In genomic region chr8:69919010-69919409, GRCm38 (mm10) we compare ENCODE assay signal across 9 mouse cellular contexts. TPM values are rescaled to one million over a fixed set of nuclear protein-coding genes. Genes with fewer than 3 reads are reported as not detected.
DNase-seq lines count a peak whose midpoint lies in the region; ATAC-seq and TF ChIP-seq lines count a peak whose summit lies in the region.
"Had no signal": no experiment of that assay in that cellular context is flagged by ENCODE, and none has a peak within 500 bp of the region (broad histone marks: within the 10 kb centered on the region; RNA-seq: fewer than 3 reads in every experiment).

No protein-coding gene starts in this region.

- H3K9ac ChIP-seq in forebrain, embryonic 11.5 days (ENCODE audit: low read length), result no peak overlapping the region
- no peak overlapping the region for H3K9ac ChIP-seq in liver, embryonic 15.5 days
- H3K9ac ChIP-seq in neural tube, embryonic 11.5 days (ENCODE audit: low read length), result no peak overlapping the region
- no peak overlapping the region for H3K9ac ChIP-seq in stomach, embryonic 16.5 days (ENCODE audit: low read length)

- H3K27me3 ChIP-seq in E14TG2a.4 (ENCODE audit: insufficient read depth, low read length), result no peaks in the 10 kb centered on the region
- H3K27me3 ChIP-seq in forebrain, embryonic 11.5 days (ENCODE audit: control insufficient read depth, insufficient read depth, low read length), result no peaks in the 10 kb centered on the region
- no peaks in the 10 kb centered on the region for H3K27me3 ChIP-seq in liver, embryonic 15.5 days
- no peaks in the 10 kb centered on the region for H3K27me3 ChIP-seq in neural tube, embryonic 11.5 days (ENCODE audit: control insufficient read depth, insufficient read depth, low read length)
- H3K27me3 ChIP-seq in stomach, embryonic 16.5 days (ENCODE audit: control insufficient read depth, insufficient read depth, low read length), result no peaks in the 10 kb centered on the region

- no peak overlapping the region for H3K4me2 ChIP-seq in forebrain, embryonic 11.5 days (ENCODE audit: low read depth, low read length, severe bottlenecking)
- no peak overlapping the region for H3K4me2 ChIP-seq in liver, embryonic 15.5 days
- no peak overlapping the region for H3K4me2 ChIP-seq in neural tube, embryonic 11.5 days (ENCODE audit: low read depth)
- H3K4me2 ChIP-seq in stomach, embryonic 16.5 days (ENCODE audit: low read depth, low read length), result no peak overlapping the region

- intact Hi-C loops in heart, postnatal 10 days (cut with DNase I), result loop anchor here (1.0 to 5.0 kb wide), 3 partner anchors 82 to 248 kb away; partner anchors contain the start of gene Ncan

- H3K9me3 ChIP-seq in E14TG2a.4 (ENCODE audit: low read length), result no peaks in the 10 kb centered on the region
- H3K9me3 ChIP-seq in forebrain, embryonic 11.5 days (ENCODE audit: control insufficient read depth, low read length), result no peaks in the 10 kb centered on the region
- no peaks in the 10 kb centered on the region for H3K9me3 ChIP-seq in liver, embryonic 15.5 days (replicated peaks)
- no peaks in the 10 kb centered on the region for H3K9me3 ChIP-seq in neural tube, embryonic 11.5 days (ENCODE audit: control insufficient read depth, low read length)
- H3K9me3 ChIP-seq in stomach, embryonic 16.5 days (replicated peaks; ENCODE audit: control insufficient read depth, low read length), result no peaks in the 10 kb centered on the region

- DNase-seq in c-Kit-positive CD71-negative TER-119-negative erythroid progenitor cells, embryonic 14.5 days (ENCODE audit: low read depth), result peak; percentile 96
- peak; percentile 82 for DNase-seq in forebrain, embryonic 11.5 days (ENCODE audit: low spot score)
- DNase-seq in heart, postnatal 10 days, result peak; percentile 88 to 91
- DNase-seq in kidney, postnatal 36 days, result peak; percentile 83 to 85
- peak; percentile 69 for DNase-seq in neural tube, embryonic 11.5 days (ENCODE audit: low spot score)

- no peak overlapping the region for H3K4me3 ChIP-seq in E14TG2a.4 (replicated peaks; ENCODE audit: low read length)
- no peak overlapping the region for H3K4me3 ChIP-seq in forebrain, embryonic 11.5 days (ENCODE audit: low read depth, low read length)
- H3K4me3 ChIP-seq in liver, embryonic 15.5 days (replicated peaks), result no peak overlapping the region
- no peak overlapping the region for H3K4me3 ChIP-seq in neural tube, embryonic 11.5 days (ENCODE audit: low read depth, low read length)
- no peak overlapping the region for H3K4me3 ChIP-seq in stomach, embryonic 16.5 days (replicated peaks; ENCODE audit: low read length)

- H3K27ac ChIP-seq in forebrain, embryonic 11.5 days (ENCODE audit: low read depth, low read length), result no peak overlapping the region
- H3K27ac ChIP-seq in liver, embryonic 15.5 days (replicated peaks), result peak overlapping the region; percentile 83
- H3K27ac ChIP-seq in neural tube, embryonic 11.5 days (ENCODE audit: low read depth, low read length), result no peak overlapping the region
- H3K27ac ChIP-seq in stomach, embryonic 16.5 days (ENCODE audit: low read length), result peak overlapping the region; percentile 48; the same call in 1 of the 2 replicates

- H3K4me1 ChIP-seq in E14TG2a.4 (replicated peaks; ENCODE audit: low read depth, low read length), result peaks cover 97% of the 10 kb centered on the region
- H3K4me1 ChIP-seq in forebrain, embryonic 11.5 days (replicated peaks; ENCODE audit: control insufficient read depth, insufficient read depth, low read length), result no peaks in the 10 kb centered on the region; the same call in 1 of the 2 replicates
- peaks cover 66% of the 10 kb centered on the region for H3K4me1 ChIP-seq in liver, embryonic 15.5 days (replicated peaks)
- H3K4me1 ChIP-seq in neural tube, embryonic 11.5 days (ENCODE audit: control insufficient read depth, insufficient read depth, low read length), result peaks cover 11% of the 10 kb centered on the region; the same call in 1 of the 2 replicates
- H3K4me1 ChIP-seq in stomach, embryonic 16.5 days (ENCODE audit: control insufficient read depth, insufficient read depth, low read length), result peaks cover 7% of the 10 kb centered on the region

- peaks cover 89% of the 10 kb centered on the region for H3K36me3 ChIP-seq in E14TG2a.4 (ENCODE audit: insufficient read depth, low read length)
- H3K36me3 ChIP-seq in forebrain, embryonic 11.5 days (ENCODE audit: control insufficient read depth, insufficient read depth, low read length), result peaks cover 7% of the 10 kb centered on the region; the same call in 1 of the 2 replicates
- peaks cover 42% of the 10 kb centered on the region for H3K36me3 ChIP-seq in liver, embryonic 15.5 days (replicated peaks)
- peaks cover 8% of the 10 kb centered on the region for H3K36me3 ChIP-seq in neural tube, embryonic 11.5 days (ENCODE audit: control insufficient read depth, insufficient read depth, low read length)
- peaks cover 3% of the 10 kb centered on the region; the same call in 1 of the 2 replicates for H3K36me3 ChIP-seq in stomach, embryonic 16.5 days (ENCODE audit: control insufficient read depth, insufficient read depth, low read length)

- peak; percentile 78 for TF ChIP-seq CTCF in E14TG2a.4 (conservative IDR thresholded peaks at IDR 0.05; ENCODE audit: low read length)

- peak; percentile 47 for ATAC-seq in forebrain, embryonic 11.5 days (replicated peaks; ENCODE audit: low FRiP score)
- ATAC-seq in liver, embryonic 15.5 days (ENCODE audit: insufficient read depth), result 0 out of 2 replicates have a peak, but pooled peaks have one; percentile 23
- peak; percentile 46; the same call in 1 of the 2 replicates for ATAC-seq in neural tube, embryonic 11.5 days (ENCODE audit: insufficient read depth, low FRiP score, low TSS enrichment)
- peak; percentile 57 for ATAC-seq in stomach, embryonic 16.5 days (ENCODE audit: insufficient read depth, low FRiP score)

- WGBS in forebrain, embryonic 11.5 days, result 78% methylated on average over 1 of the region's 1 CpGs
- WGBS in liver, embryonic 15.5 days (ENCODE audit: insufficient replicate concordance), result 42% methylated on average over 1 of the region's 1 CpGs
- 92% methylated on average over 1 of the region's 1 CpGs for WGBS in neural tube, embryonic 11.5 days
- 44% methylated on average over 1 of the region's 1 CpGs for WGBS in stomach, embryonic 16.5 days

RNA-seq across cellular contexts. Expression of gene Yjefn3, which starts 16.5 kb away (rescaled TPM):
- 4.0 and 4.4 TPM in 2 replicates for polyA plus RNA-seq in forebrain, embryonic 11.5 days (2014; fragmentation: Nextera tagmentation; extraction: Ambion mirVana)
- 10 to 100 TPM in 1 of 2 experiments, 1 to 10 TPM in 1; 9.1 to 10.1 TPM for total RNA-seq in heart, postnatal 10 days (2021)
- polyA plus RNA-seq in liver, embryonic 15.5 days (2015; fragmentation: Nextera tagmentation; extraction: Ambion mirVana), result 0.51 and 0.54 TPM in 2 replicates
- polyA plus RNA-seq in neural tube, embryonic 11.5 days (2014; fragmentation: Nextera tagmentation; extraction: Ambion mirVana), result 3.7 and 5.0 TPM in 2 replicates
- 3.0 and 3.2 TPM in 2 replicates for polyA plus RNA-seq in stomach, embryonic 16.5 days (2015; fragmentation: Nextera tagmentation; extraction: Ambion mirVana)

RNA-seq across cellular contexts. Expression of gene Ndufa13, which starts 16.7 kb away (rescaled TPM):
- polyA plus RNA-seq in forebrain, embryonic 11.5 days (2014; fragmentation: Nextera tagmentation; extraction: Ambion mirVana), result 153 and 155 TPM in 2 replicates
- total RNA-seq in heart, postnatal 10 days (2021), result 100 to 1,000 TPM; 376 to 397 TPM
- 89.7 and 96.9 TPM in 2 replicates for polyA plus RNA-seq in liver, embryonic 15.5 days (2015; fragmentation: Nextera tagmentation; extraction: Ambion mirVana)
- polyA plus RNA-seq in neural tube, embryonic 11.5 days (2014; fragmentation: Nextera tagmentation; extraction: Ambion mirVana), result 151 and 161 TPM in 2 replicates
- polyA plus RNA-seq in stomach, embryonic 16.5 days (2015; fragmentation: Nextera tagmentation; extraction: Ambion mirVana), result 170 and 193 TPM in 2 replicates

RNA-seq across cellular contexts. Expression of gene Tssk6, which starts 17.0 kb away (rescaled TPM):
- 5.2 and 6.0 TPM in 2 replicates for polyA plus RNA-seq in forebrain, embryonic 11.5 days (2014; fragmentation: Nextera tagmentation; extraction: Ambion mirVana)
- total RNA-seq in heart, postnatal 10 days (2021), result under 1 TPM; 0.25 to 0.31 TPM
- 2.1 TPM in 2 replicates for polyA plus RNA-seq in liver, embryonic 15.5 days (2015; fragmentation: Nextera tagmentation; extraction: Ambion mirVana)
- 4.1 and 4.8 TPM in 2 replicates for polyA plus RNA-seq in neural tube, embryonic 11.5 days (2014; fragmentation: Nextera tagmentation; extraction: Ambion mirVana)
- polyA plus RNA-seq in stomach, embryonic 16.5 days (2015; fragmentation: Nextera tagmentation; extraction: Ambion mirVana), result 2.1 and 2.3 TPM in 2 replicates
- total RNA-seq: gastrocnemius, adult 8-10 months had no signal

RNA-seq across cellular contexts. Expression of gene Cilp2, which starts 31.5 kb away (rescaled TPM):
- 0.20 and 0.35 TPM in 2 replicates for polyA plus RNA-seq in forebrain, embryonic 11.5 days (2014; fragmentation: Nextera tagmentation; extraction: Ambion mirVana)
- total RNA-seq in heart, postnatal 10 days (2021), result 1 to 10 TPM; 1.2 to 1.3 TPM
- polyA plus RNA-seq in liver, embryonic 15.5 days (2015; fragmentation: Nextera tagmentation; extraction: Ambion mirVana), result 0.03 and 0.06 TPM in 2 replicates
- polyA plus RNA-seq in neural tube, embryonic 11.5 days (2014; fragmentation: Nextera tagmentation; extraction: Ambion mirVana), result 0.47 and 0.86 TPM in 2 replicates
- 0.37 and 0.59 TPM in 2 replicates for polyA plus RNA-seq in stomach, embryonic 16.5 days (2015; fragmentation: Nextera tagmentation; extraction: Ambion mirVana)

Comparison
In these comparisons a context has a peak if more than half of its experiments do, and no peak if none do; other contexts are left out.
1. H3K27ac ChIP-seq: peak in liver, embryonic 15.5 days (single experiment) and stomach, embryonic 16.5 days (single experiment); none in forebrain, embryonic 11.5 days (single experiment) and neural tube, embryonic 11.5 days (single experiment).
2. Peak in every context shown above with its lines, with median percentiles within 50 percentile points of each other: DNase-seq and ATAC-seq.